Mouse (Mus musculus) T-helper 17 cell (primary cell): ENCODE measurements around the gene Zfp1.

ENCODE experiments used
- in situ Hi-C, 2 experiments: fragments of 300-600 bp; cut with MboI, MseI; formaldehyde crosslinking; loops; 1 replicate in 1 of 2; 2 replicates in 1 of 2; pipeline ENCODE4 v1.15.1; 2025; ENCODE audit warnings: high pct_unique_total_duplicates in 2 of 2

Gene Zfp1

DNA sequence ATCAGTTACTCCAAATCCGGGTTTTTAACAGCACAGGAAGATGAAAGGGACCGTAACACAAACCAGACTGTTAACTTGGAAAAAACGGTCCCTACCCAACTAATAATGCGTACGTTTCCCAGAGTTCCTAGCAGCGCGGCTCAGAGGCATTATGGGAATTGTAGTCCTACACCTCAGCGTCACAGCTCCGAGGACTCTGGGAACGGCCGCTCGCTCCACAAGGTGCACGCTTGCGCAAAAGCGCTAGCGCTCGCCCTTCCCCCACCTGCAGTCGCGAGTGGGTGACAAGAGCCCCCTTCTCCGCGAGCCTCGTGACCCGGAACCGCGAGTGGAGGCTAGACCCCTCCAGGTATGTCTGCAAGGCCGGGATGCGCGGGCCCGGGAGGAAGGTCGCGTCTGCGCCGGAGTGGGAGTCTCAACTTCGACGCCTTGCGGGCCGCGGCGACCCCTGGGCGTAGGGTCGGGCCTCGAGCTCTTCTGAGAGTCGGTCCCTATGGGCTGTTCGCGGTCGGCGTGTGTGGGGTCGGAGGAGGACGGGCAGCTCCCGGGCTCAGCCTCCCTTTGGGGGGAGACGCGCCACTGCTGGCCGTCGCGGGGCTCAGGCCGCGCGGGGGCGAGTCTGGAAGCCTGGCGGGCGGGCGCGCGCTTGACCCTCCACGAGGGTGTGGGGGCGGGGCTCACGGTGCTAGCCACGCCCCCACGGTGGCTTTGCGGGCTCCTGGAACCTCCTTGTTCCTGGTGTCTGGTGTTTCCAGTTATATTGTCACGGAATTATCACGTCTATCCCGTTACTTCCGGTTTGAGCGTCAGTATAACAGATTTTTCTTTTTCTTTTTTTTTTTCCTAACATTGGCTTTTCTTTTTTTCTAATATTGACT lies at the start of gene Zfp1:
Gene Zfp1 (plus strand): TSS at position 138 of the 878 bp plus-strand sequence.
- in situ Hi-C loops = no loop called here

DNA sequence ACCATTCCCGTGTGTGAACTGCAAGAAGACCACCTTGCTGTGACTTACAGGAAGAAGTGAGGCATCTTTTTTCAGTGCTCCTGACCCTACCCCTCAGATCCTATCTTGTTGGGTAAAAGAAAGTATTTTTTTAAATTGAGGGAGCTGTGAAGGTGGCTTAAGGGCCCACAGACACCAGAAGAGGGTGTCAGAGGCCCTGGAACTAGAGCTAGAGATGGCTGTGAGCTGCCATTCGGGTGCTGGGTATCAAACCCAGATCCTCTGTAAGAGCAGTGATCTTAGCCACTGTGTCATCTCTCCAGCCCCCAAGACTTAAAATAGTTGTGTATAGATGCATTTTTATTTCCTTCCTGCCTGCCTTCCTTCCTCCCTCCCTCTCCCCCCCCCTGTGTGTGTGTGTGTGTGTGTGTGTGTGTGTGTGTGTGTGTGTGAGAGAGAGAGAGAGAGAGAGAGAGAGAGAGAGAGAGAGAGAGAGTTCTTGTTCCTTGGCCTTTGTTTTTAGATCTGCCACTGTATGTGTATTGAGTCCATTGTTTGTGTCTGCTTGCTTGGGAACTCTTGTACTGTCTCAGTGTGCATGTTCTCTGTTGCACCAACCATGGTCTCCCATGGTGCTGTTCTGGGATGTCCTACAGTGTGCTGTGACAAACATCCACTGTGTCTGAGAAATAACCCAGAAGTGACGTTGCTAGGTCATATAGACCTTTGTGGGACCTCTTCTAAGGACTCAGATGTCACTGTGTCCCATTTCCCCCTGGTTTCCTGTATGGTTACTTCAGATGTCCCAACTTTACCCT lies 49.0 kb upstream of the Zfp1 start:
- in situ Hi-C loops = no loop called here

DNA sequence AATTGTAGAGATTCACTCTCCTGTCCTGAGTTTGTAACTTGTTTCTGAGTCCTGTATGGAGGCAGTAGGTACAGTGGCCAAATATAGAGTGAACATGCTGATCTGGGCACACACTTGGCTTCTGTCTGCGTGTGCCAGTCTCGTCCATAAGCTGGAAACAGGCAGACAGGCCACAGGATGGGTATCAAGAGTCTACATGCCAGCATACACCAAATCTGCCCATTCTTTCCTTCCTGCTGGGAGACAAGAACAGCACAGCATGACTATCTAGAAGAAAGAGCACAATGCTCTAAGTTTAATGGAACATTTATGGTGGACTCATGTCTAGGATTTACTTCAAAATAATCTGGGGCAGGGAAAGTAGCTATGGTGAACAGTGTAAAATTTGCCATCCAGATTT lies 48.2 kb upstream of the Zfp1 start:
- in situ Hi-C loops = no loop called here

DNA sequence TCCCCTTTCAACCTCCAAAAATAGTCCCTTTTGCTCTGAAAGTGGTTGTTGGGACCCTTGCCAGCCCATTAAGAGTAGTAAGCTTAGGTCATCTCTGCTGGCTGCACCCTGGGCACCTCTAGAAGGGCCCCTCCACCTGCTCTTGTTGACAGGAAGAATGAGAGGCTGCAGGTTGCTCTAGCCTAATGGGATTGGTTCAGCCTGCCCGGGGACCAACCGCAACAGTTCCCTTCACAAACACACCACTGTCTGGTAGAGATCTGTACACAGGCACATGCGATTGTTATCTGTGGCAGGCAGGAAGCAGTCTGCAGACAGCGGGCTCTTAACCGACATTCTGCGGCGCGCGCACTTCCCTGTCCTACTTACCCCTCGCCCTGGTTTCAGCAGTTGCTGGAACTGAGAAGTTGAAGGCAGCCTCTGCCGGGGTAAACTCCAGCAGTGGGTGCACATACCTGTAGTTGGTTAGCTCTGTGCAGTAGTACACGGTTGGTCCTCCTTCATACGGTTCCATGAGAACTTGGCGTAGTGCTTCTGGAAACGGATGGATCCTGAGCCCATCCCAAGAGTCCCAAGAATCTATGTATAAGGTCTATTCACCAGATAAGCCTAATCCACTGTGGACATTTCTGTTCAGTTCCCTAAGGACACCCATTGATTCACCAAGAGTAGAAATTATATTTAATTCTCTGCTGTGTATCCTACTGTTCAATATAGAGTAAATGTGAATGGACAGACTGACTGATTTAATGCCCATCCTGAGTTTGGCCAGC lies 47.3 kb upstream of the Zfp1 start:
- in situ Hi-C loops = no loop called here

DNA sequence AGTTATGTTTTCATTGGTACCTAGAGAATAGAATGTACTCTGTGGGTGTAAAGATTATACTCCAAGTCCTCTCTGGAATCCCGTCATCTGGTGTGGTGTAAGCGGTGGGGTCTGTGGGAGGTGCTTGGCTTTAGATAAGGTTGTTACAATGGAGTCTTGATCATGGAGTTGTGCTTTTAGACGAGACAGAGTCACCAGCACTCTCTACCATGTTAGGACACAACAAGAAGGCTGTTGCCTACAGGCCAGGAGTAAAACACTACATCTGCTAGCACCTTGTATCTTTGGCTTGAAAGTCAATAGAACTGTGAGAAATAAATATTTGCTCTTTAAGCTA lies 46.7 kb upstream of the Zfp1 start:
- in situ Hi-C loops = no loop called here

DNA sequence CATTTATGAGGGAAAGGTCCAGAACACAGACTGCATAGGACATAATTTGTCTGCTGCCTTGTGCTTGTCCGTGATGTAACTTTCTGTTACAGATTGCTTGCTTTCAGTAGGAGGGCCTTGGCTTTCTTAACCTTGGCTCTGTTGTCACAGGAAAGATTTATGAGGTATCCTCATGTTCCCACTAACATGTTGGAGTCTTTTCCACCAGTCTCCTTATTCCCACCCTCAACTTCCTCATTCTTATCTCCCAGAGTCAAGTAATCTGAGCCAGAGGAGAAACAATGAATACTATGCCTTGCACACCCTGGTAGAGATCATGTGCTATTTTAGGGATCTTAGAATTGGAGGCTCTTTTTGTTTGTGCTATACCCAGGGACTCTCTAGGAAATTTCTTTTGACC lies 45.9 kb upstream of the Zfp1 start:
- in situ Hi-C loops = no loop called here

DNA sequence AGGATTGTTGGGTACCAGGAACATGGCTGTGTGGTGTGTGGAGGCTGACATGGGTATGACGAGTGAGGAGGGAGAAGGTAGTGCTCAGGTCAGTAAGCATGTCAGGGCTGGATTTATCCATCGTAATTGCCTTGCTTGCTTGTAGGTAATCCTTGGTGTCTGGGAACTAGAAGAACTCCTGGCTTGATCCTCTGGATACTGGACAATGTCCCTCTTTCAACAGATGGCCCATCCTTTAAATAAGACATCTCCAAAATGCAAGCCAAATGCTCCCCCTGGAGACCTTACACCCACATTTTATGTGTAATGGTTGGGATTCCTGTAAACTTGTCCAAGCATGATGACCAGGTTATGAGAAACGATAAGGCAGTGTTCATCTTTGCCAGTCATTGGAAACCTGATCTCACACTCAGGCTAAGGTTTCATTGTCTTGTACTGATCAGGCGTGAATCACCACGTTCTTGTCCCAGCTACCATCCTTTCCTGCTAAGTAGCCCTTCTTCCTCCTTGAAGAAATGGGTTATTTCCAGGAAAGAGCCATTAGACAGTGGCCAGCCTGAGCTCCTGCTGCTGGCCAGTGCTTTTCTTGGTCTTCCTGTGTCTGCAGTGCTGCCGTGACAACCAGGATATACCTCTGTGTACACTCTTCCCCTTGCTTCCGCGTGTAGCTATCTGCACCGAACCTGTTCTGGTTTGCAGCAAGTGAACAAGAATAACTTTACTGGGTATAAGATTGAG lies 43.3 kb upstream of the Zfp1 start:
- in situ Hi-C loops = no loop called here

DNA sequence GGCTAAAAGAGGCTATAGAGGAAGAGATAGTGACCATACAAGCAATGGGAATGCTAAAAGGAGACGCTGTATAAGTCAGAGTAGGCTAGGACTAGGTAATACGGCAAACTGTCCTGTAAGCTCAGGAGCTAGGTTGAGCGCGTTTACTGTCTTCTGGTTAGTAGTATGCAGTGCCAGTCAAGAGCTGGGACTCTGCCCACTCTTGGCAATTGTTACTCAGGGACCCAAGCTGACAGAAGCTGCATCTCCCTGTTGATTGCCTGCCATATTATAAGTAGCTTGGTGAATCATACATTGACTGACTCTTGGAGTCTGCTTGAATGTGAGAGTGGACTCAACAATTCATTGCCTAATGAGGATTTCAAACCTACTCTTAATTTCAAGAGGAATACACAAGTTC lies 41.2 kb upstream of the Zfp1 start:
- in situ Hi-C loops = no loop called here

DNA sequence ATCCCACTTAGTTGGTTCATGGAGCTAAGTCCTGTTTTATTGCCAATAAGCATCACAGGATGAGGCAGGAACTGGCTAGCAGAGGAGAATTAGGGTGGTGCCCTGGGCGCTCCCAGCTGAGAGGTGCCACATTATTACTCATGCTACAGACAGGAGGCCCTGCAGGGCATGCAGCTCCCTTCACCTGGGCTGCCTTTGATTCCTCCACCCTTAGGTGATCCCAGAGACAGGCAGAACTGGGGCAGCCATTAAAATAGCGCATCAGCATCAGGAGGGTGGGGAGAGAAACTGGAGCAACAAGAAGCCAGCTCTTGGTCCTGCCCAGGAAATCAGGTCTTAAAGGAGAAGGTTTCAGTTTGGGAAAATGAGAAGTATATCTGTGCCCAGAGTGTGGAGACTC lies 38.2 kb upstream of the Zfp1 start:
- in situ Hi-C loops = no loop called here

DNA sequence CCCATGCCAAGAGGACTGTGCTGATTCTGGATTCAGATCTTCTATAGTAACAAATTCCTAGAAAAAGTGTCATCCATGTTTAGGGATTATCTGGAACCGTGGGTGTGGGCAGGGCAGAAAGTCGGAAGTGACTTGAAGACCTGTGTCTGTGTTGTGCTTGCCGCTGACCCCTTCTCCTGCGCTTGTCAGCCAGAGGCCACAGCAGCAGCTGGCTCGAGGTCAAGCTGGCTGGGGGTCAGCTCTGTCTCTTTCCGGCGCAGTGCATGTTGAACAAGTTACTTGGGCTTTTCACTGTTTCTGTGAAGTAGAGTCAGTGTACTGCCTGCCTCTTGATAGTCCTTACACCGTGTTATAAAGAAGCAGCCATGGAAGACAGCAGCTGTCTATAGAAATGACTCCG lies 36.2 kb upstream of the Zfp1 start:
- in situ Hi-C loops = no loop called here

DNA sequence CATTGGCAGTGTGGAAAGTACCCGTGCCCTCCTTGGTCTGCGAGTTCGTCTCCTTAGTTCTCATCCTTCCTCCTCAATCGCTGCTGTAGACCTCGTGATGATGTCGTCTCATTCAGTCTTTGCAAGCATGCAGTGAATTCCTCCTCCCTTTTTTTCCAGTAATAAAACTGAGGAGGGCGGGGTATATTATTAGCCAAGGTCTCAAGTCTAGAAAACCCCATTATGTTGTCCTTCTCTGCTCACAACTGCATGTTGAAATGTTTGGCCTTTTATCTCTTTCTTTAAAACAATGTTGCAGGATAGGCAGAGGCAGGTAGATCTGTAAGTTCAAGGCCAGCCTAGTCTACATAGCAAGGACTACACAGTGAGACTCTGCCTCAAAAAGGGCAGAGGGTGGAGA lies 35.8 kb upstream of the Zfp1 start:
- in situ Hi-C loops = no loop called here

DNA sequence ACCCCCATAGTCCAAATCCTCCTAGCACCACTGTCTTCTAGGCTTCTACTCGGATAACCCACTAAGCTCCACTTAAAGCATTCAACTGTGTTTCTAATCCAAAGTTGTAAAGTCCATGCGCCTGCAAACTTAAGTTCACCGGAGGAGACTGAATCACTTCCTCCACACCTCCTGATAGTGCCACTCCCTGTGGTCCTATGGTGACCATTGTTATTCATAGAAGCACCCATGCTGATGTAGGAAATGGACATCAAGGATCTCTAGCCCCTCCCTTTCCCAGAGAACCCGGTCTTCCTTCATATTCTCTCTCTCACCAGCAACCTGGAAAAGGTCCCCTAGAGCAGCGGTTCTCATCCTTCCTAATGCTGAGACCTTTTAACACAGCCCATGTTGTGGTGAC lies 30.0 kb upstream of the Zfp1 start:
- in situ Hi-C loops = loop anchor here in 1 of 2 experiments (5.0 kb wide), 1 partner anchor 976 kb away; no protein-coding TSS in a partner anchor

DNA sequence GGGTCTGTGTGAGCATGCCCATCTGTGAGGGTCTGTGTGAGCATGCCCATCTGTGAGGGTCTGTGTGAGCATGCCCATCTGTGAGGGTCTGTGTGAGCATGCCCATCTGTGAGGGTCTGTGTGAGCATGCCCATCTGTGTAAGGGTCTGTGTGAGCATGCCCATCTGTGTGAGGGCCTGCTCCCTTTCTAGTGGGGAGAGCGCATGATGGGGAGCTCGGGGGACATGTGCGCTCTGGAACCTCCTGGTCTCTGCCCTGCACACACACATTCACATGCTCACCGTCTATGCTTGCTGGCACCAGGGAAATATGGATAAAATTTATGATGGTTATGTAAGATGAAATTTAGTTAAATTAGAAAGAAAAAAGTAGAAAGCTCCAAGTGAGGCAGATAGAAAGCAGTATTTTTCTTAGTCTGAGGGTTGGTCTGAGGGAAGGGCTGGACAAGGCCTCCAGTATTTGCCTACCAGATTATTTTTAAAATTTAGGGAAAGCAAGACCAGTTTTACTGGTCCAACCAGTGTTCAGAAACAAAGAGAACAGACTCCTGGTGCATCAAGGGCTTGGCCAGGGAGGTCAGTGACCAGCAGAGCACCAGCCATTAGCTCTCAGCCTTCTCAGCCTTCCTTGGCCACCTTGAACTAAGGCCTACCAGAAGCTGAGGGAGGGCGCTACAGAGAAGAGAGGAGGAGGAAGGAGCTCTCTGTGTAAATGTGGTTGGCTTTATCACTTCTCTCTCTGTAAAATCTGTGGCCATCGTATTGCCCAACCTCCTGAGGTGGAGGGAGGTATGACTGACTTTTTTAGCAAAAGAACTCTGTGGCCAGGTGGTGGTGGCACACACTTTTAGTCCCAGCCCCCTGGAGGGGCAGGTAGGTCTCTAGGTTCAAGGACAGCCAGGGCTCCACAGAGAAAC lies 28.2 kb upstream of the Zfp1 start:
- in situ Hi-C loops = loop anchor here in 1 of 2 experiments (5.0 kb wide), 1 partner anchor 978 kb away; no protein-coding TSS in a partner anchor

DNA sequence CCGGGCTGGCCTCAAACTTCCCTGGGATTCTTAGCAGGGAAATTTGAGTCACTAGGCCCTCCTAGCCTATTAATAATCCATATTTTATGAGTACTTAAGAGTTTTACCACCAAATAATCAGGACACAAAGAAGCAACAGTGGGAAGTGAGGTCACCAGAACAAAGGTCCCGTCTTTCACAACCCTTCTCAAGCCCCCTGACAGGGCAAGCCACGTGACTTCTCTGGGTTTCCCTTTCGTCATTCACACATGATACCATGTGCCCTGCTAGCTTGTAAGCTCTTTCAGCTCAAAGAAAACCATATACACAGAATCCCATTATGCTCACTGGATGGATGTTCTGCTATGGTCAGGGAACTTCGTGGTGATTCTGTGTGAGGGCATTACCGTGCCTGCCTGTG lies 25.4 kb upstream of the Zfp1 start:
- in situ Hi-C loops = no loop called here

DNA sequence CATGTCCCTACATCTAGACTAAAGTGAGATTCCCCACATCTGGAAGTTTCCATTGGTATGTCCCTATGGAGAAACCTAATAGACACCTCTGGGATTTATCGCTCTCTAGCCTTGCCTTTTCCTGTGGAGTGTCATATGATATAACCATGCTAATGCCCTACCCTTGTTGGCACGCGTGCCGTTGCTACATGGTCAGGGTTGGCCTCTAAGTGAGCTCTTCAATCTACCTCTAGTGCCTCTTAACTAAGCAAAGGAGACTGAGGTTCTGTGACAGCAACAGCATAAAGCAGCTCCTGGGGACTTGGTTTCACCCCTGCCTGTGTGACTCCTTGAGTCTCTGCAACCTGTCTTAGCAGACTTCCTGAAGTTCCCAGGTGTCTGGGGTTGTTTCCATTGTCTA lies 24.9 kb upstream of the Zfp1 start:
- in situ Hi-C loops = no loop called here

DNA sequence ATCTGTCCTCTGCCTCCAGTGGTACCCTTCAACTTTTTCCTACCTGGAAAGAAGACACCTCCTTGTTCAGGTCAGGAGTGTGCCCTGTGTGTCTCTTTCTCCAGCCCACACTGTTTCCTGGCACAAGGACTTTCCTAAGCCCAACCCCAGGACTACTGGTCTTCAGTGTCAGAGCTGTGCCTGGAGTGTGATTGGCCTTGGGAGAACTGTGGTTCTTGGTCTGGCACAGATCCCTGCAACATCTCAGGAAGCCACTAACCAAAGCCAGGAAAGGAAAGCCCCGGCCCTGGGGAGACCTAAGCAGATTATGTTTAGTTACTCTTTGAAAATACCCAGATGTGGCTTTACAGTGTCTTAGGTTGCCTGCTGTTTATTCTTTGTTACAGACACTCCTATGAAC lies 23.3 kb upstream of the Zfp1 start:
- in situ Hi-C loops = no loop called here

DNA sequence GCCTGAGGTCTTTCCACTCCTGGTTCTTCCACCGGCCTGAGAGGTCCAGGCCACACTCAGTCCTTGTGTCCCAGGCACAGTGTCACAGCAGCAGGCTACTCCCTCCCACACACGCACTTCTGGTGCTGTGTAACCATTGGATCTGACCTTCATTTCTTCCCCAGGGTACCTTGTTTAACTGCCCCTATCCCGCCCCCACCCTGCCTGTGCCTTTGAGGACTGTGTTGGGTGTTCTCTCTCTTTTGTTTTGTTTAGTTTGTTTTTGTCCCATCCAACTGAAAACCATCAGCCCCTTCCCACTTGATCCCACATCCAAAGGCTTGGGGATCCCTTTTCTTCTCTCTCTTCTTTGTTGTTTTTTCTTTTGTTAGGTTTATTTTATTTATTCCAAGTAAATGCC lies 21.1 kb upstream of the Zfp1 start:
- in situ Hi-C loops = no loop called here

DNA sequence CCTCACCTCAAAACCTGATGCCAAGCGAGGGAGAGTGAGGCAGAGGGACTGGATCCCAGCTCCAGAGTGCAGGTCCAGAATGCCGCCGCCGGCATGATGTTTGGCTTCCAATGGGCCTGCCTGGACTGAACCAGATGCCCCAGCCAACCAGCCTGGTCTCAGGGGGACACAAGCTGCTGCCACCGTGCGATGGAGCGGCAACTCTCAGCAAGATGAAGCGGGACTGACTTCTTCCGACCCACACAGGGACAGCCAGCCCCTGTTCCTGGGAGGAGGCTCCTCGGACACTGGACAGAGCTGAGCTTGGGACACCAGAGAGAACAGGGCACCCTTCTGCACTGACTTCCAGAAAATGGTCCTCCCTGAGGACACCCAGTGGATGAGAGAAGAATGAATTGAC lies 20.6 kb upstream of the Zfp1 start:
- in situ Hi-C loops = no loop called here

DNA sequence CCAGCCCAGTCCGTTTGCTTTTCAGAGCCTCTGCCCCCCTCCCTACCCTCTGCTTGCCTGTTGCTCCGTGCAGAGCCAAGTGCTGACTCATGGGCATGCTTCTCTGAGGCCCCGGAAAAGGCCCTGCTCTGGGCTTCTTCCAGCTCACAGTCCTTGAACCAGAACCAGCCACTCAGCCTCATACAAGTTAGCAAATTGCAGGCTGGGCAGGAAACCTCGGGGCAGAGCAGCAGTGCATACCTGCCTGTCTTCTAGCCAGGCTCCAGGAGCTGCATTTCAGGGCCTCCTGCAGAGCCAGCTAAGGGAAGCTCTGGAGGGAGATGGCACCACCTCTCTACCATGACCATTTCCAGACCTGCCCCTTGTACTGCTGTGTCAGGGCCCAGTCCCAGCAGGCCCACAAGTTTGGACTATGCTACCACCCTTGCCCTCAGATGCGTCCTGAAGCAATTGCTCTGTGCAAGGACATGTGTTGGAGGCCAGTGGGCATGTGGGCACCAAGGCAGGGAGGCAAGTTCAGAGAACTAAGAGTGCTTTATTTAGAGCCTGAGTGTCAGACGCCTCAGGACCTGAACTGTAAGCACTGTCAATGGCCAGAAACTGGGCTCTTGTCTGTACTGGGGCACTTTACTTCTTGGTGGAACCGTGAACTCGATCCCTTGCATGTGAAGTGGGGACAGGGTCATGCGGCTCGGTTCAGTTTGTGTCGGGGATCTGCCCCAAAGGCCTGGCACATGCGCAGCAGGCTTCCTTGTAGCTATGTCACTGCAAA lies 18.9 kb upstream of the Zfp1 start:
- in situ Hi-C loops = no loop called here

DNA sequence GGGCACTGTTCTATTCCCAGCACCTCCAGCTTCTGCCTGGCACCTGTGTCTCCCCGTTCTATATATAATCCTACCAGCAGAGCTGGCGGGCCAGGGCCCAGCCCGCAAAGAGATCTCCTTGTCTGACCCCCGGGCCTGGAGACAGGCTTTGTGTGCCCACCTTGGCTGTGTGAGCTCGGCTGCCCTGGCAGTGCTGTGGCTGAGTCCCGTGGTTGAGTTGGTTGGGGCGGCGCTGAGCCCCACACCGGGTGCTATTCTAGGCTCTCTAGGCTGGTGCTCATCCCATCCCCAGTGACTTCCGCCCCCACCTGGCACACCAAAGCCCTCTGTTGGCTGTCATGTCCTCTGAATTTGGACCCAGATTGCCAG lies 18.4 kb upstream of the Zfp1 start:
- in situ Hi-C loops = loop anchor here in 1 of 2 experiments (5.0 kb wide), 1 partner anchor 98 kb away; no protein-coding TSS in a partner anchor
